Mouse (Mus musculus): ENCODE data around the gene Slc2a8. TPM values are rescaled to one million over a fixed set of nuclear protein-coding genes. Genes with fewer than 3 reads are reported as not detected.

Slc2a8 gene
- polyA plus RNA-seq, 1 experiment from 2014 or later = 11.2 TPM

GRCm38 (mm10) chr2:32928947-32929829, 52.7 kb downstream of the Slc2a8 start:
- Histone ChIP-seq H3K4me2 (ENCODE audit: low read length) (no peak overlapping the region), H3K27ac (ENCODE audit: low read depth, low read length) (no peak overlapping the region), H3K4me3 (ENCODE audit: low read depth, low read length) (no peak overlapping the region), H3K4me1 (ENCODE audit: control insufficient read depth, insufficient read depth, low read length) (no peaks in the 10 kb centered on the region), H3K27me3 (replicated peaks; ENCODE audit: control insufficient read depth, insufficient read depth, low read length) (no peaks in the 10 kb centered on the region), H3K9ac (ENCODE audit: low read length) (no peak overlapping the region), H3K9me3 (replicated peaks; ENCODE audit: control insufficient read depth, low read length) (no peaks in the 10 kb centered on the region), H3K36me3 (ENCODE audit: control insufficient read depth, insufficient read depth, low read length) (peaks cover 24% of the 10 kb centered on the region)
- ATAC-seq (no peak), DNase-seq (ENCODE audit: low spot score) (no peak)
- WGBS = 89% methylated on average over 19 of the region's 19 CpGs

GRCm38 (mm10) chr2:32928235-32928946, 53.5 kb downstream of the Slc2a8 start:
- H3K4me2 ChIP-seq (ENCODE audit: low read length) = no peak overlapping the region
- no peak overlapping the region for H3K27ac ChIP-seq (ENCODE audit: low read depth, low read length)
- WGBS = 39% methylated on average over 10 of the region's 10 CpGs
- no peaks in the 10 kb centered on the region for H3K4me1 ChIP-seq (ENCODE audit: control insufficient read depth, insufficient read depth, low read length)
- peaks cover 32% of the 10 kb centered on the region for H3K36me3 ChIP-seq (ENCODE audit: control insufficient read depth, insufficient read depth, low read length)
- H3K4me3 ChIP-seq (ENCODE audit: low read depth, low read length) = no peak overlapping the region
- no peak overlapping the region for H3K9ac ChIP-seq (ENCODE audit: low read length)
- no peaks in the 10 kb centered on the region for H3K27me3 ChIP-seq (replicated peaks; ENCODE audit: control insufficient read depth, insufficient read depth, low read length)
- peak; percentile 67 for ATAC-seq
- DNase-seq (ENCODE audit: low spot score) = peak; percentile 69
- no peaks in the 10 kb centered on the region for H3K9me3 ChIP-seq (replicated peaks; ENCODE audit: control insufficient read depth, low read length)

DNA sequence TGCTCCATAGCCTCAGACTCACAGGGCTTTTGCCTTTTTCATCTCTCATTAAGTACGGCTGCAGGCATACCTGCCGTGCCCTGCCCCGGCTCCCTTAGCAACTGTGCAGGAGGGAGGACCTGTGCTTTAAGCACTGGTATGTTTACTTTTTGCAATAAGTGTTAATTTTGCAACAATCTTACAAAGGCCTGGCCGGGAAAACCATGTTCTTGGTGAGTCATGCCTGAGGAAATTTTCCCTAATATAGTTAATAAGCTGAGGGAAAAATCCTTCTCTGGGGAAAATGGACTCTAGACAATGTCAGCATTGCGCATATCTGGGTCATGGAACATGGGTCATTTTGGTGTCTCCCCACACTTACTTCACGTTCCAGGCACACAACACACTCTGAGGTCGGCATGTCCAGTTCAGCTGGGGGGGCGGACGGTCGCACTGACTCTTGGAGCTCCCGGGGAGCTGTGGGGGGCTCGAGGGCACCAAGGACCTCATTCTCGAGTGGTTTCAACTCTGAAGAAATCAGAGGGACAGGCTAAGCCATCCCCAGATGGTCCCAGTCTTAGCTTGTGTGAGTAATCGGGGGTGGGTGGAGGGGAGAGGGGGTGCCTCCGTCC, 54.2 kb downstream of the Slc2a8 start:
- Histone ChIP-seq H3K4me1 (ENCODE audit: control insufficient read depth, insufficient read depth, low read length) (no peaks in the 10 kb centered on the region), H3K27me3 (replicated peaks; ENCODE audit: control insufficient read depth, insufficient read depth, low read length) (no peaks in the 10 kb centered on the region), H3K4me2 (ENCODE audit: low read length) (no peak overlapping the region), H3K36me3 (ENCODE audit: control insufficient read depth, insufficient read depth, low read length) (peaks cover 33% of the 10 kb centered on the region), H3K4me3 (ENCODE audit: low read depth, low read length) (no peak overlapping the region), H3K27ac (ENCODE audit: low read depth, low read length) (no peak overlapping the region), H3K9me3 (replicated peaks; ENCODE audit: control insufficient read depth, low read length) (no peaks in the 10 kb centered on the region), H3K9ac (ENCODE audit: low read length) (no peak overlapping the region)
- 81% methylated on average over 15 of the region's 15 CpGs for WGBS
- no peak for DNase-seq (ENCODE audit: low spot score)
- ATAC-seq = no peak

DNA sequence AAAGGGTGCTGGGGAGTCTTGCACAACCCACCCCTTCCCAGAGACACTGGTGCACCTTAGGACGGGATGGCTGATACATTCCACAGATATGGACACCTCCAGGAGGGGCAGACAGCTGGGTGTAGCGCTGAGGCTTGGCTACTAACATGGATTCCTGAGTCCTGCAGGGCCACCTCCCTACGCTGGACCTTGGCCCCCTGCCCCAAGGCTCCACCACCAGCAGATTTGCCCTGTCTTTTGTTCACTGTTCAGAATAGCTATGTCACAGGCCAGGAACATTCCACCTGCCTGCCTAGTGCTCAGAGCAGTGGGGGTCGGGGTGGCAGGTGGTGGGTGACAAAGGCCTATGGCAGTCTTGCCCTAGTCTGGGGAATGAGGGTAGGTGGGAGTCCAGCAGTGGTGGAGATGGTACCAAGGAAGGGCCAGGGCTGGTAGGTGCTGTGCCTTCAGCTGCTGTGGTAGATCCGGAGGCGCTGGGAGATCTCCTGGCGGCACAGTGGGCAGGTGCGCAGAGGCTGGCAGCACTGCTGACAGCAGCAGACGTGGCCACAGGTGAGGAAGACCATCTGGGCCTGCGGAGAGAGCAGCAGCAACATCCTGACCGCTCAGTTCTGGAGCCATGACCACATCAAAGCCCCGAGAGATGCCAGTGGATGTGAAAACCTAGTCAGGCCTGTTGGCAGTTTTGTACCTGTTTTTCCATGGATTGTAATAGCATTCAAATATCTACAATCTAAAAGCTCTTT, 55.4 kb downstream of the Slc2a8 start:
- ATAC-seq (no peak), DNase-seq (ENCODE audit: low spot score) (no peak)
- Histone ChIP-seq H3K4me1 (ENCODE audit: control insufficient read depth, insufficient read depth, low read length) (no peaks in the 10 kb centered on the region), H3K4me3 (ENCODE audit: low read depth, low read length) (no peak overlapping the region), H3K9ac (ENCODE audit: low read length) (no peak overlapping the region), H3K27me3 (replicated peaks; ENCODE audit: control insufficient read depth, insufficient read depth, low read length) (no peaks in the 10 kb centered on the region), H3K27ac (ENCODE audit: low read depth, low read length) (no peak overlapping the region), H3K4me2 (ENCODE audit: low read length) (no peak overlapping the region), H3K36me3 (ENCODE audit: control insufficient read depth, insufficient read depth, low read length) (peaks cover 39% of the 10 kb centered on the region), H3K9me3 (replicated peaks; ENCODE audit: control insufficient read depth, low read length) (no peaks in the 10 kb centered on the region)
- 93% methylated on average over 11 of the region's 12 CpGs for WGBS

GRCm38 (mm10) chr2:32924306-32924844, 57.5 kb downstream of the Slc2a8 start:
- WGBS = 69% methylated on average over 10 of the region's 10 CpGs
- Histone ChIP-seq H3K27ac (ENCODE audit: low read depth, low read length) (no peak overlapping the region), H3K9ac (ENCODE audit: low read length) (no peak overlapping the region), H3K4me1 (ENCODE audit: control insufficient read depth, insufficient read depth, low read length) (no peaks in the 10 kb centered on the region), H3K4me3 (ENCODE audit: low read depth, low read length) (no peak overlapping the region), H3K36me3 (ENCODE audit: control insufficient read depth, insufficient read depth, low read length) (peaks cover 59% of the 10 kb centered on the region), H3K27me3 (replicated peaks; ENCODE audit: control insufficient read depth, insufficient read depth, low read length) (no peaks in the 10 kb centered on the region), H3K9me3 (replicated peaks; ENCODE audit: control insufficient read depth, low read length) (no peaks in the 10 kb centered on the region), H3K4me2 (ENCODE audit: low read length) (no peak overlapping the region)
- DNase-seq (ENCODE audit: low spot score) (no peak), ATAC-seq (no peak)

GRCm38 (mm10) chr2:32923551-32924250, 58.2 kb downstream of the Slc2a8 start:
- WGBS = 93% methylated on average over 24 of the region's 24 CpGs
- DNase-seq (ENCODE audit: low spot score) (no peak), ATAC-seq (no peak)
- Histone ChIP-seq H3K9ac (ENCODE audit: low read length) (no peak overlapping the region), H3K9me3 (replicated peaks; ENCODE audit: control insufficient read depth, low read length) (no peaks in the 10 kb centered on the region), H3K27ac (ENCODE audit: low read depth, low read length) (no peak overlapping the region), H3K4me3 (ENCODE audit: low read depth, low read length) (no peak overlapping the region), H3K4me1 (ENCODE audit: control insufficient read depth, insufficient read depth, low read length) (no peaks in the 10 kb centered on the region), H3K36me3 (ENCODE audit: control insufficient read depth, insufficient read depth, low read length) (peaks cover 61% of the 10 kb centered on the region), H3K27me3 (replicated peaks; ENCODE audit: control insufficient read depth, insufficient read depth, low read length) (no peaks in the 10 kb centered on the region), H3K4me2 (ENCODE audit: low read length) (no peak overlapping the region)
